Mouse (Mus musculus): ENCODE measurements around the gene Usp24. TPM values are rescaled to one million over a fixed set of nuclear protein-coding genes. Genes with fewer than 3 reads are reported as not detected.
"Not testable (repeated sequence)": the region's sequence is repeated elsewhere in the genome, so short reads cannot be mapped to it uniquely, and the experiment has no call there.

The Usp24 gene
- polyA plus RNA-seq, 1 experiment from 2014 or later: 15.1 TPM

GRCm38 (mm10) chr4:106327436-106327835 is 11.4 kb downstream of the Usp24 start:
- H3K4me3 ChIP-seq (ENCODE audit: low read depth, low read length): no peak overlapping the region
- no peaks in the 10 kb centered on the region for H3K9me3 ChIP-seq (ENCODE audit: control insufficient read depth, low read length)
- H3K4me1 ChIP-seq (replicated peaks; ENCODE audit: control insufficient read depth, insufficient read depth, low read length): peaks cover 30% of the 10 kb centered on the region
- no peaks in the 10 kb centered on the region for H3K27me3 ChIP-seq (replicated peaks; ENCODE audit: control insufficient read depth, insufficient read depth, low read length)
- ATAC-seq (replicated peaks; ENCODE audit: low FRiP score) (peak; percentile 98), DNase-seq (ENCODE audit: low spot score) (no peak)
- H3K36me3 ChIP-seq (ENCODE audit: control insufficient read depth, insufficient read depth, low read length): no peaks in the 10 kb centered on the region
- 30% methylated on average over 5 of the region's 5 CpGs for WGBS
- H3K4me2 ChIP-seq: peak overlapping the region; percentile 6; the same call in 1 of the 2 replicates
- no peak overlapping the region for H3K9ac ChIP-seq (ENCODE audit: low read depth, low read length)
- peak overlapping the region; percentile 45; the same call in 1 of the 2 replicates for H3K27ac ChIP-seq (ENCODE audit: low read depth, low read length)

GRCm38 (mm10) chr4:106328704-106329103 is 12.7 kb downstream of the Usp24 start:
- no peak for ATAC-seq (replicated peaks; ENCODE audit: low FRiP score)
- Histone ChIP-seq H3K27ac (ENCODE audit: low read depth, low read length) (no peak overlapping the region), H3K9me3 (ENCODE audit: control insufficient read depth, low read length) (no peaks in the 10 kb centered on the region), H3K4me3 (ENCODE audit: low read depth, low read length) (no peak overlapping the region), H3K27me3 (replicated peaks; ENCODE audit: control insufficient read depth, insufficient read depth, low read length) (no peaks in the 10 kb centered on the region), H3K4me1 (replicated peaks; ENCODE audit: control insufficient read depth, insufficient read depth, low read length) (peaks cover 33% of the 10 kb centered on the region), H3K9ac (ENCODE audit: low read depth, low read length) (no peak overlapping the region), H3K36me3 (ENCODE audit: control insufficient read depth, insufficient read depth, low read length) (no peaks in the 10 kb centered on the region), H3K4me2 (no peak overlapping the region)
- WGBS: 59% methylated on average over 4 of the region's 4 CpGs
- no peak for DNase-seq (ENCODE audit: low spot score)

DNA sequence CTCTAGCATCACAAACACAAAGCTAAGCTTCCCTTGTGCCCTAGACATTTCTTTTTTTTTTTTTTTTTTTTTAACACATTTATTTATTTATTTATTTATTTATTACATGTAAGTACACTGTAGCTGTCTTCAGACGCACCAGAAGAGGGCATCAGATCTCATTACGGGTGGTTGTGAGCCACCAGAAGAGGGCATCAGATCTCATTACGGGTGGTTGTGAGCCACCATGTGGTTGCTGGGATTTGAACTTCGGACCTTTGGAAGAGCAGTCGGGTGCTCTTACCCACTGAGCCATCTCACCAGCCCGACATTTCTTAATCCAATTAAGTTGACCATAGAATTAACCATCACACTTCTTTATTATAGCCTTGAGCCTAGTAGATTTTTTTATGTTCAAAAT is 13.2 kb downstream of the Usp24 start:
- ATAC-seq (replicated peaks; ENCODE audit: low FRiP score); H3K27ac ChIP-seq (ENCODE audit: low read depth, low read length): not testable (repeated sequence)

DNA sequence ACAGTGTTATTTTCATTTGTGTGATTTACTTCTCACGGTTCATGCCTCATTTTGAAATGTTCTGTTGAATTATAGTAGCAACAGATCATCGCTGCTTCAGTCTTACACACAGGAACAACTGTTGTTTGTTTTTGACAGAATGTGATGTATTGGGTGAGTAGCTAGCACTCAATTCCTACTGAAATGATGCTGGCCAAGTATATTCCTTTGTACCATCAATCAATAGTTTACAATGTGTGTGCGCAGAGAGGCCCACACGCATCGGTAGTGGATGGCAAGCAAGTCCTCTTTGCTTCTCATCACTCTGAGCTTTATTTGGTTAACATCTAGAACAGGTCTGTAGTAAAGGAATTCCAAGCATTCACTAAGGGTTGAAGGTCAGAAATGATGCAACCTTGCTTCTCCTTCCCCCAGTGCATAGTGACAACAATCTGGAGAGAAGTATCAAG is 14.4 kb downstream of the Usp24 start:
- Histone ChIP-seq H3K36me3 (ENCODE audit: control insufficient read depth, insufficient read depth, low read length) (peaks cover 2% of the 10 kb centered on the region; the same call in 1 of the 2 replicates), H3K4me3 (ENCODE audit: low read depth, low read length) (no peak overlapping the region), H3K9me3 (ENCODE audit: control insufficient read depth, low read length) (no peaks in the 10 kb centered on the region), H3K4me2 (no peak overlapping the region), H3K27ac (ENCODE audit: low read depth, low read length) (no peak overlapping the region), H3K9ac (ENCODE audit: low read depth, low read length) (no peak overlapping the region), H3K4me1 (replicated peaks; ENCODE audit: control insufficient read depth, insufficient read depth, low read length) (peaks cover 35% of the 10 kb centered on the region), H3K27me3 (replicated peaks; ENCODE audit: control insufficient read depth, insufficient read depth, low read length) (no peaks in the 10 kb centered on the region)
- no peak for ATAC-seq (replicated peaks; ENCODE audit: low FRiP score)
- 70% methylated on average over 5 of the region's 5 CpGs for WGBS
- no peak for DNase-seq (ENCODE audit: low spot score)

More for the DNA sequence above, 13.2 kb downstream of the Usp24 start:
- peaks cover 37% of the 10 kb centered on the region for H3K4me1 ChIP-seq (replicated peaks; ENCODE audit: control insufficient read depth, insufficient read depth, low read length)
- not testable (repeated sequence) for DNase-seq (ENCODE audit: low spot score); H3K4me2 ChIP-seq; H3K36me3 ChIP-seq (ENCODE audit: control insufficient read depth, insufficient read depth, low read length); H3K9me3 ChIP-seq (ENCODE audit: control insufficient read depth, low read length); H3K4me3 ChIP-seq (ENCODE audit: low read depth, low read length); H3K27me3 ChIP-seq (replicated peaks; ENCODE audit: control insufficient read depth, insufficient read depth, low read length); H3K9ac ChIP-seq (ENCODE audit: low read depth, low read length)
- WGBS: 82% methylated on average over 6 of the region's 6 CpGs

DNA sequence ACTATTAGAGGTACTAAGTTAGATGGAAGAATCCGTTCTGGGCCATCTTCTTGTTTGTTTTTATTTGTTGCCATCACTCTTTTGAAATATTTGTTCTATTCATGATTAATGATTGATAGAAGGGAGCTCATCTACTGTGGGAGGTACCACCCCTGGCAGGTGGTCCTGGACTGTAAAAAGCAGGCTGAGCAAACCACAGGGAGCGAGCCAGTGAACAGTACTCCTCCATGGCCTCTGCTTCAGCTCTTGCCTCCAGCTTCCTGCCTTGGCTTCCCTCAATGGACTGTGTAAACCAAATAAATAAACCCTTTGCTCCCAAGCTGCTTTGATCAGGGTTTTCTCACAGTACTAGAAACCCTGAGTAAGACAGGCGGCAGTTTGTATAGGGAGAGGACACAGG is 17.1 kb downstream of the Usp24 start:
- DNase-seq (ENCODE audit: low spot score) (no peak), ATAC-seq (replicated peaks; ENCODE audit: low FRiP score) (no peak)
- WGBS: 71% methylated on average over 3 of the region's 3 CpGs
- Histone ChIP-seq H3K4me2 (no peak overlapping the region; the same call in 1 of the 2 replicates), H3K27me3 (replicated peaks; ENCODE audit: control insufficient read depth, insufficient read depth, low read length) (no peaks in the 10 kb centered on the region), H3K27ac (ENCODE audit: low read depth, low read length) (peak overlapping the region; percentile 43), H3K36me3 (ENCODE audit: control insufficient read depth, insufficient read depth, low read length) (peaks cover 2% of the 10 kb centered on the region; the same call in 1 of the 2 replicates), H3K9ac (ENCODE audit: low read depth, low read length) (no peak overlapping the region), H3K4me3 (ENCODE audit: low read depth, low read length) (no peak overlapping the region), H3K4me1 (replicated peaks; ENCODE audit: control insufficient read depth, insufficient read depth, low read length) (peaks cover 33% of the 10 kb centered on the region), H3K9me3 (ENCODE audit: control insufficient read depth, low read length) (no peaks in the 10 kb centered on the region)

DNA sequence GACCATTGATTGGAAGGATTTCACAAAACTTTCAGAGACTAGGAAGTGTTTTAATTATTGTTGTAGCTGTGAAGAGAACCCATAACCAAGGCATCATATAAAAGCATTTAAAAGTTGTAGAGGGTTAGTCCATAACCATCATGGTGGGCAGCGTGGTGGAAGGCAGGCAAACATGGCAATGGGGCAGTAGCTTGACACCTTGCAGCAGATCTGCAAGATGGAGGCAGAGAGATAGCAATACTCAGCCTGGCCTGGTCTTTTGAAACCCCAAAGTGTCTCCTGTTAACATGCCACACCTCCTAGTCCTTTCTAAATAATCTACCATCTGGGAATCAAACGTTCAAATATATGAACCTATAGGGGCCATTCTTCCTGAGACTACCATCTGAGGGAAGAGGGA is 17.6 kb downstream of the Usp24 start:
- Histone ChIP-seq H3K27me3 (replicated peaks; ENCODE audit: control insufficient read depth, insufficient read depth, low read length) (no peaks in the 10 kb centered on the region), H3K9ac (ENCODE audit: low read depth, low read length) (no peak overlapping the region), H3K36me3 (ENCODE audit: control insufficient read depth, insufficient read depth, low read length) (peaks cover 2% of the 10 kb centered on the region; the same call in 1 of the 2 replicates), H3K4me1 (replicated peaks; ENCODE audit: control insufficient read depth, insufficient read depth, low read length) (peaks cover 35% of the 10 kb centered on the region), H3K9me3 (ENCODE audit: control insufficient read depth, low read length) (no peaks in the 10 kb centered on the region), H3K4me3 (ENCODE audit: low read depth, low read length) (no peak overlapping the region), H3K27ac (ENCODE audit: low read depth, low read length) (peak overlapping the region; percentile 43; the same call in 1 of the 2 replicates), H3K4me2 (no peak overlapping the region; the same call in 1 of the 2 replicates)
- WGBS: 48% methylated on average over 2 of the region's 2 CpGs
- no peak; the same call in 1 of the 2 replicates for ATAC-seq (replicated peaks; ENCODE audit: low FRiP score)
- no peak for DNase-seq (ENCODE audit: low spot score)

GRCm38 (mm10) chr4:106335858-106336257 is 19.8 kb downstream of the Usp24 start:
- H3K4me3 ChIP-seq (ENCODE audit: low read depth, low read length): no peak overlapping the region
- DNase-seq (ENCODE audit: low spot score) (no peak), ATAC-seq (replicated peaks; ENCODE audit: low FRiP score) (0 out of 2 replicates have a peak, but pooled peaks have one; percentile 30)
- no peak overlapping the region for H3K4me2 ChIP-seq
- no peak overlapping the region for H3K27ac ChIP-seq (ENCODE audit: low read depth, low read length)
- peaks cover 28% of the 10 kb centered on the region for H3K4me1 ChIP-seq (replicated peaks; ENCODE audit: control insufficient read depth, insufficient read depth, low read length)
- no peaks in the 10 kb centered on the region for H3K27me3 ChIP-seq (replicated peaks; ENCODE audit: control insufficient read depth, insufficient read depth, low read length)
- no peaks in the 10 kb centered on the region for H3K9me3 ChIP-seq (ENCODE audit: control insufficient read depth, low read length)
- 58% methylated on average over 1 of the region's 1 CpGs for WGBS
- H3K36me3 ChIP-seq (ENCODE audit: control insufficient read depth, insufficient read depth, low read length): peaks cover 2% of the 10 kb centered on the region; the same call in 1 of the 2 replicates
- no peak overlapping the region for H3K9ac ChIP-seq (ENCODE audit: low read depth, low read length)

- DNase-seq (ENCODE audit: low spot score): no peak
- Histone ChIP-seq H3K9me3 (ENCODE audit: control insufficient read depth, low read length) (no peaks in the 10 kb centered on the region), H3K4me1 (replicated peaks; ENCODE audit: control insufficient read depth, insufficient read depth, low read length) (no peaks in the 10 kb centered on the region), H3K36me3 (ENCODE audit: control insufficient read depth, insufficient read depth, low read length) (peaks cover 14% of the 10 kb centered on the region; the same call in 1 of the 2 replicates), H3K4me3 (ENCODE audit: low read depth, low read length) (no peak overlapping the region), H3K27me3 (replicated peaks; ENCODE audit: control insufficient read depth, insufficient read depth, low read length) (no peaks in the 10 kb centered on the region), H3K9ac (ENCODE audit: low read depth, low read length) (no peak overlapping the region), H3K4me2 (no peak overlapping the region), H3K27ac (ENCODE audit: low read depth, low read length) (no peak overlapping the region)
- WGBS: 87% methylated on average over 1 of the region's 1 CpGs
- no peak for ATAC-seq (replicated peaks; ENCODE audit: low FRiP score)
Measured at GRCm38 (mm10) chr4:106347664-106348063, 31.7 kb downstream of the Usp24 start.

DNA sequence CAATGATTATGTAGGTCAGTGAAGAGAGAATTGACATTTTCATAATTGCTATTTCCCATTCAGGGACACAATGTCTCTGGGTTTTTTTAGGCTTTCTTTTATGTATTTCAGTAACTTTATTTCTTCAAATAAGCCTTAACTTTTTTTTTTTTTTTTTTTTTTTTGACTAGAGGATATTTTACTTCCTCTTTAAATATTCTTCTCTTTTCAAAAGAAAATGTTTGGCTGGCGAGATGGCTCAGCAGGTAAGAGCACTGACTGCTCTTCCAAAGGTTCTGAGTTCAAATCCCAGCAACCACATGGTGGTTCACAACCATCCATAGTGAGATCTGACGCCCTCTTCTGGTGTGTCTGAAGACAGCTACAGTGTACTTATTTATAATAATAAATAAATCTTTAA is 39.0 kb downstream of the Usp24 start:
- not testable (repeated sequence) for ATAC-seq (replicated peaks; ENCODE audit: low FRiP score)
- H3K36me3 ChIP-seq (ENCODE audit: control insufficient read depth, insufficient read depth, low read length): peaks cover 16% of the 10 kb centered on the region

More for the DNA sequence above, 39.0 kb downstream of the Usp24 start:
- H3K4me3 ChIP-seq (ENCODE audit: low read depth, low read length); DNase-seq (ENCODE audit: low spot score); H3K4me1 ChIP-seq (replicated peaks; ENCODE audit: control insufficient read depth, insufficient read depth, low read length); H3K9ac ChIP-seq (ENCODE audit: low read depth, low read length); H3K27me3 ChIP-seq (replicated peaks; ENCODE audit: control insufficient read depth, insufficient read depth, low read length); H3K4me2 ChIP-seq; H3K27ac ChIP-seq (ENCODE audit: low read depth, low read length); H3K9me3 ChIP-seq (ENCODE audit: control insufficient read depth, low read length): not testable (repeated sequence)
- 72% methylated on average over 2 of the region's 2 CpGs for WGBS
